Mouse (Mus musculus): ENCODE results near the gene Cdkn1a. TPM values are rescaled to one million over a fixed set of nuclear protein-coding genes. Genes with fewer than 3 reads are reported as not detected.

The Cdkn1a gene
- polyA plus RNA-seq, 1 experiment from 2014 or later: 39.3 TPM

DNA sequence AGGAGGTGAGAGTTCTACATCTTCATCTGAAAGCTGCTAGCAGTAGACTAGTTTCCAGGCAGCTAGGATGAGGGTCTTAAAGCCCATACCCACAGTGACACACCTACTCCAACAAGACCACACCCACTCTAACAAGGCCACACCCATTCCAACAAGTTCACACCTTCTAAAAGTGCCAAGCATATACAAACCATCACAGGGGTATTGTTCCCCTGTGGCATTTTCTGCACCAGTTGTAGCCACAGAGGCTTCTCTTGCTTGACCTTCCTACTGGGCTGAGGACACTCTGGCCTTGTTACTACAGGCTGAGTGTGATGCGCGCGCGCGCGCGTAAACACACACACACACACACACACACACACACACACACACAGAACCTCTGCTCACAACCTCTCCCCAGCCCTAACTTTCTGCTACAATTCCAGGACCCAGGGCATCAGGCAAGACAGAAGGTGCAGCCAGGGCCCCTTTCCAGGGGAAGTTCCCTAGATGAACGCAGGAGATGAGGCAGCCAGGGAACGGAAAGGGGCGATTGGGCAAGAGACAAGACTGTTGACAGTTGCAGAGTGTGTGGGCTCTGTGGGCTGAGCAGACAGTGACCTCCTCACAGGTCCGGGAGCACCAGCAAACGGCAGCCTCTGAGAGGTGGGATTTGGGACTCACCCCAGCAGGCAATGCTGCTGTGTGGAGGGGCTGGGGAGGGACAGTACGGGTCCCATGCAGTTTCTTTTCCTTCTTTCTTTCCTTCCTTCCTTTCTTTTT is 23.0 kb downstream of the Cdkn1a start, which contains the start of gene Rab44:
Gene Rab44, plus strand, starts transcription at position 555 of the 762 bp plus-strand sequence.
- no peak for DNase-seq (ENCODE audit: low spot score)

- no peak for DNase-seq (ENCODE audit: low spot score)
Observed at GRCm38 (mm10) chr17:29116023-29116422, 25.2 kb downstream of the Cdkn1a start.

GRCm38 (mm10) chr17:29117006-29117648 is 26.4 kb downstream of the Cdkn1a start:
- DNase-seq (ENCODE audit: low spot score): no peak

DNA sequence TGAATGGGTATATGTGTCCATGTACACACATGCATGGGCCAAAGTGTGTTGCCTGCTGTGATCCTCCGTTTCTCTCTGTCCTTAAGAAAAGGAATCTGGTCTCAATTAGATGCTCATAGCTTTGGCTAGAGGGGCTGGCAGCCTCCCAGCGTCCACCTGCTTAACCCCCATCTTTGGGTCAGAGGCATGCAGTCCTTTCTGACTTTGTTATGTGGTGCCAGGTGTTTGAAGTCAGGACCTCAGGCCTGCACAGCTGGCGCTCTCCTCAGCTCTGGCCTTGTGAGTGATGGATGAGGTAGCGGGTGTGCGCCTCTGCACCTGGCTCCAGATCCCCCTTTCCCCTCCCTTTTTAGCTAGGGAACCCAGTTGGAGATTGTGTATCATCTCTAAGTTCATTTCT is 27.3 kb downstream of the Cdkn1a start:
- peak; percentile 53 for DNase-seq (ENCODE audit: low spot score)

DNA sequence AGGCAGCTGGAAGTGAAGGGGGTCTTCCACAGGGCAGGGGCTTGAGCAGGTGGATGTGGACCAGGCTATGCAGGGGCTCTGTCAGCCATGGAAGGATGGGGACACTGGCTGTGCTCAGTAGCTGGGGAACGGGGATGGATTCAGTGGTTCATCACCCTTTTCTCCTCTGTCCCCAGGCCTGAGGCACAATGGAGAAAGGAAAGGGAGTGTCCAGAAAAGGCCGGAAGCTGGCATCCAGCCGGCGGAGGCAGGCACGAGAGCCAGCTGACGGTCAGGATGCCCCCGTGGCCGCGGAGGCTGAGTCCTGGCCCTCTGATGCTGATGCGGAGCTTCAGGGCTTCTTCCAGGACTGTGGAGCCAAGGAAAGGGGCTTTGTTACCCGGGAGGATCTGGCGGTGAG is 29.9 kb downstream of the Cdkn1a start:
- no peak for DNase-seq (ENCODE audit: low spot score)

- no peak for DNase-seq (ENCODE audit: low spot score)
Observed at GRCm38 (mm10) chr17:29122817-29123216, 32.0 kb downstream of the Cdkn1a start.

- no peak for DNase-seq (ENCODE audit: low spot score)
Observed at GRCm38 (mm10) chr17:29123578-29124174, 32.9 kb downstream of the Cdkn1a start.

DNA sequence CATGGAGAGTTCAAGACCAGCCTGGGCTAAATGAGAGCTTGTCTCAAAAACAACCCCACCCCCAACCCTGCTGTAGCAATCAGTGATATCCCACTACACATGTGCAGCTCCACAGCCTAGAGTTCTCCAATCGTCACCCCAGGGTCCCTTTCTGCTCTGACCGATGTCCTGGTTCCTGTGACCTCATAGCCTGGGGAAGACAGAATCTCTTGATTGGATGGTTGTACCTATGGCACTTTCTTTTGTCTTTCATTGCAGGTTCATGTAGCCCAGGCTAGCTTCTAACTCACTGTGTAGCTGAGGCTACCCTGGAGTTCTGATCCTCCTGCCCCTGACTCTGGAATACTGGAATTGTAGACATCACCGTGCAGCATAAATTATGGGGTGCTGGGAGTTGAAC is 35.8 kb downstream of the Cdkn1a start:
- DNase-seq (ENCODE audit: low spot score): no peak

DNA sequence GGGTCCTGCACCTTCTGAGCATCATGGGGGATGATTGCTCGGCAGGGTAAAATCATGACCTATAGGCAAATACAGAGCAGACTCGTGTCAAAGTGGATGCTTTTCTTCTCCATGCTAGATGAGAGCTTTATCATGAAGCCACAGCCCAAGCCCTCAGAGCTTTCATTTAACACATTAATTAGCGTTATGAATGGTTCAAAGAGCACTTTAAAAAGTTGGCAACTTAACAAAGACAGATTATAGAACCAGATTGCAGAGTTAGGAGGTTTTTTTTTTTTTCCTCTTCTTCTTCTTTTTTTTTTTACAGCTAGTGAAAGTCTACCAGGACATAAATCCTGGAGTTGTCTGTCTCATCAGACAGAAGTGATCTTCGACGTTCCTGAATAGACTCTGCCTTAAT is 38.6 kb downstream of the Cdkn1a start:
- no peak for DNase-seq (ENCODE audit: low spot score)

- peak; percentile 46 for DNase-seq (ENCODE audit: low spot score)
Observed at GRCm38 (mm10) chr17:29135066-29135465, 44.3 kb downstream of the Cdkn1a start.

- DNase-seq (ENCODE audit: low spot score): no peak
Observed at GRCm38 (mm10) chr17:29136236-29136635, 45.5 kb downstream of the Cdkn1a start.

GRCm38 (mm10) chr17:29137906-29138305 is 47.1 kb downstream of the Cdkn1a start:
- no peak for DNase-seq (ENCODE audit: low spot score)

DNA sequence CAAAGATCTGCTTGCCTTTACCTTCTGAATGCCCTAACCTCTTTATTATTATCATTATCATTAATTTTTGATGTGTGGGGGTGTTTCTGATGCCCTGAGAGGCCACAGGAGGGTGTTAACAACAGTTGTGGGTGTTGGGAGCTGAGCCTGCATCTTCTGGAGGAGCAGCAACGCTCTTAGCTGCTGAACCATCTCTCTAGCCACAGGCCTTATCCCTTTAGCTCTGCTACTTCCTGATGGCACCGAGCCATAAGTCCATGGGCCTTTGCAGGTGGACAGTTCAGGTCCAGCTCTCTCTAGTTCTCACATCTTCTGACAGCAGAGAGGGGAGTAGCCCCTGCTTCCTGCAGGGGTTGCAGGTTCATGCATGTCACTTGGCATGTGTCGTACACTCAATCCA is 50.8 kb downstream of the Cdkn1a start:
- no peak for DNase-seq (ENCODE audit: low spot score)

- DNase-seq (ENCODE audit: low spot score): peak; percentile 64
Observed at GRCm38 (mm10) chr17:29143266-29143665, 52.5 kb downstream of the Cdkn1a start.

GRCm38 (mm10) chr17:29145101-29145500 is 54.3 kb downstream of the Cdkn1a start:
- peak; percentile 35 for DNase-seq (ENCODE audit: low spot score)

DNA sequence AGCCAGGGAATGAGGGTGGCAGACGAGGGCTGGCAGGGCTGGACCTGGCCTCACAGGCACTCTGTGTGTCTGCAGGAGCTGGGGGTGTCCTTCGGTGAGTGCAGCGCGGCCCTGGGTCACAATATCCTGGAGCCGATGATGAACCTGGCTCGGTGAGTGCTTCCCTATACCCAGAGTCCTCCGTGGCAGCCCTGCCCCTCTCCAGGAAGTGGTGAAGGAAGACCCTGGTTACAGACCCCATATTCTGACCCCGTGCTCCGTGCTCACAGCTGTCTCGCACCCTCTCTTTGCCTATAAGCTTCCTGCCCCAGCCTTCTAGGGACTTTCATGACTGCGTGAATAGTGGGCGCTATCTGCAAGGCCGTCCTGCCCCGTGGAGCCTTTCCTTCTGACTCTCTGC is 56.5 kb downstream of the Cdkn1a start:
- peak; percentile 51 for DNase-seq (ENCODE audit: low spot score)

GRCm38 (mm10) chr17:29147773-29148172 is 57.0 kb downstream of the Cdkn1a start:
- DNase-seq (ENCODE audit: low spot score): no peak

- no peak for DNase-seq (ENCODE audit: low spot score)
Observed at GRCm38 (mm10) chr17:29149766-29150165, 59.0 kb downstream of the Cdkn1a start.
